Mouse (Mus musculus): ENCODE results near the gene Majin.

Gene Majin

GRCm38 (mm10) chr19:6184131-6184530, at the start of gene Majin:
TSS of gene Majin (plus strand) at chr19:6184388.
- DNase-seq, result no peak

- DNase-seq, result no peak
Observed at GRCm38 (mm10) chr19:6136397-6136796, 47.8 kb upstream of the Majin start.

- no peak for DNase-seq
Observed at GRCm38 (mm10) chr19:6139701-6140100, 44.5 kb upstream of the Majin start.

GRCm38 (mm10) chr19:6140374-6140677, 43.9 kb upstream of the Majin start:
- no peak for DNase-seq

- DNase-seq, result peak; percentile 89 to 90
Observed at GRCm38 (mm10) chr19:6140678-6141393, 43.4 kb upstream of the Majin start, which contains the start of gene Batf2. TSS of gene Batf2 (plus strand) at chr19:6140983.

GRCm38 (mm10) chr19:6141394-6141749, 42.8 kb upstream of the Majin start, which contains the start of gene Arl2:
TSS of gene Arl2 (minus strand) at chr19:6141548.
- DNase-seq, result peak; percentile 77 to 84

GRCm38 (mm10) chr19:6144842-6145241, 39.3 kb upstream of the Majin start:
- DNase-seq, result no peak

GRCm38 (mm10) chr19:6155174-6155573, 29.0 kb upstream of the Majin start:
- DNase-seq, result no peak

- peak; percentile 52 to 58 for DNase-seq
Observed at GRCm38 (mm10) chr19:6156372-6156771, 27.8 kb upstream of the Majin start.

GRCm38 (mm10) chr19:6157220-6157619, 27.0 kb upstream of the Majin start:
- no peak for DNase-seq

- peak; percentile 45 to 49 for DNase-seq
Observed at GRCm38 (mm10) chr19:6163872-6164547, 20.2 kb upstream of the Majin start.

- DNase-seq, result no peak
Observed at GRCm38 (mm10) chr19:6166750-6167149, 17.4 kb upstream of the Majin start.

GRCm38 (mm10) chr19:6171215-6171614, 13.0 kb upstream of the Majin start:
- peak in 1 of 2 experiments; percentile 18 for DNase-seq

- DNase-seq, result no peak
Observed at GRCm38 (mm10) chr19:6174771-6175170, 9.4 kb upstream of the Majin start.

GRCm38 (mm10) chr19:6178775-6179174, 5.4 kb upstream of the Majin start:
- no peak for DNase-seq

GRCm38 (mm10) chr19:6181629-6182028, 2.6 kb upstream of the Majin start:
- DNase-seq, result no peak

- DNase-seq, result no peak
Observed at GRCm38 (mm10) chr19:6182534-6182933, 1.7 kb upstream of the Majin start.

GRCm38 (mm10) chr19:6204265-6204664, 20.1 kb downstream of the Majin start:
- no peak for DNase-seq

- DNase-seq, result no peak
Observed at GRCm38 (mm10) chr19:6206716-6207115, 22.5 kb downstream of the Majin start.

- DNase-seq, result no peak
Observed at GRCm38 (mm10) chr19:6216046-6216705, 32.0 kb downstream of the Majin start.

- DNase-seq, result no peak
Observed at GRCm38 (mm10) chr19:6218606-6219005, 34.4 kb downstream of the Majin start.

- no peak for DNase-seq
Observed at GRCm38 (mm10) chr19:6226135-6226534, 41.9 kb downstream of the Majin start, which contains the start of gene Gpha2. TSS of gene Gpha2 (plus strand) at chr19:6226380.

GRCm38 (mm10) chr19:6226763-6227162, 42.6 kb downstream of the Majin start:
- no peak for DNase-seq

- no peak for DNase-seq
Observed at GRCm38 (mm10) chr19:6227864-6228263, 43.7 kb downstream of the Majin start.

Measured in kidney, adult 8-10 months (tissue).